Mouse (Mus musculus): ENCODE results near the gene Ptgr1.

- TF ChIP-seq TAL1 (IDR thresholded peaks at IDR 0.05; ENCODE audit: low read length) (no peak), GATA1 (IDR thresholded peaks at IDR 0.05; ENCODE audit: low read length) (no peak)
Measured at GRCm38 (mm10) chr4:59003806-59004200, 16.9 kb upstream of the Ptgr1 start.
